Mouse (Mus musculus) brain, embryonic 14.5 days (tissue): ENCODE measurements around the gene Limch1.

Experiments
- CTCF ChIP-seq: fragments of 200-500 bp; IDR thresholded peaks from 2 replicates; pipeline ENCODE4 v1.5.1; 2012; ENCODE audit warnings: inconsistent platforms, mild to moderate bottlenecking, moderate library complexity, borderline replicate concordance; ENCODE audit not compliant: insufficient read depth, insufficient read length; ENCODE audit errors: extremely low read depth
- POLR2A ChIP-seq: fragments of 200-500 bp; IDR thresholded peaks from 2 replicates; pipeline ENCODE4 v1.6.1; 2012; ENCODE audit warnings: mild to moderate bottlenecking, inconsistent platforms, borderline replicate concordance; ENCODE audit not compliant: poor library complexity, insufficient read depth, insufficient read length, severe bottlenecking; ENCODE audit errors: extremely low read depth

DNA sequence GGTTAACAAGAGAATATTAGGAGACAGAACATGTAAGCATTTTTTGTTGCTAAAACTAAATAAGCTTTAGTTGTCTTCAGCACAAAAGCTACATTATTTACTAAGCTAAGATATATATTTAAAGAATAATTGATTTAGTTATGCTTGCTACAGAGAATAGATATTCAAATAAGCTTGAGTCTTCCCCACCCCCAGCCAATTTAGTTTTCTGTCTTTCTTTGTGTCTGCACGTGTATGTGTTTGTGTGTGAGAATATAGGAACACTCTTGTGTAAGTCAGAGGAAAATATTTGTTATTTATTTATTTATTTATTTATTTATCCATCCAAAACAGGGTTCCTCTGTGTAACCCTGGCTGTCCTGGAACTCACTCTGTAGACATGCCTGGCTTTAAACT lies 14.3 kb upstream of the Limch1 start:
- TF ChIP-seq CTCF = no peak
- no peak for TF ChIP-seq POLR2A
